Mouse (Mus musculus): Measurements from ENCODE around the gene Tram2.

Tram2 gene

DNA sequence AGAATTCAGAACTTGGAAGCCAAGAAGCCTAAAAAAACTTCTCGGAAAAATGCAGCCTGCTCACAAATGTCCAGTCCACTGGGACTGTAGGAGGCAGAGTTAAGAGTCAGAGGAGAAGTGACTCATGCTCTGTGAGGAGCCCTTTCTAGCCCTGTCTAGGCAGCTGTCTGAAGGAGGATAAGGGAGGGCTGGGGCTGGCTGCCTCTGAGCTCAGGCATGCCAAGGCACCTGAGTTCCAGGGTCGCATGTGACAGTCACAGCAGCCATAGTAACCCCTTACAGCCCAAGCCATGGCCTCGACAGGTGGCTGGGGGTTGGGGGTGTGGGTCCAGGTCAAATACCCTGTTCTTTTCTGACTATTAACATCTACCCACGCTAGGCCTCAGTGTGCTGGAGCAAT is 70.1 kb downstream of the Tram2 start:
- DNase-seq = peak; percentile 44

DNA sequence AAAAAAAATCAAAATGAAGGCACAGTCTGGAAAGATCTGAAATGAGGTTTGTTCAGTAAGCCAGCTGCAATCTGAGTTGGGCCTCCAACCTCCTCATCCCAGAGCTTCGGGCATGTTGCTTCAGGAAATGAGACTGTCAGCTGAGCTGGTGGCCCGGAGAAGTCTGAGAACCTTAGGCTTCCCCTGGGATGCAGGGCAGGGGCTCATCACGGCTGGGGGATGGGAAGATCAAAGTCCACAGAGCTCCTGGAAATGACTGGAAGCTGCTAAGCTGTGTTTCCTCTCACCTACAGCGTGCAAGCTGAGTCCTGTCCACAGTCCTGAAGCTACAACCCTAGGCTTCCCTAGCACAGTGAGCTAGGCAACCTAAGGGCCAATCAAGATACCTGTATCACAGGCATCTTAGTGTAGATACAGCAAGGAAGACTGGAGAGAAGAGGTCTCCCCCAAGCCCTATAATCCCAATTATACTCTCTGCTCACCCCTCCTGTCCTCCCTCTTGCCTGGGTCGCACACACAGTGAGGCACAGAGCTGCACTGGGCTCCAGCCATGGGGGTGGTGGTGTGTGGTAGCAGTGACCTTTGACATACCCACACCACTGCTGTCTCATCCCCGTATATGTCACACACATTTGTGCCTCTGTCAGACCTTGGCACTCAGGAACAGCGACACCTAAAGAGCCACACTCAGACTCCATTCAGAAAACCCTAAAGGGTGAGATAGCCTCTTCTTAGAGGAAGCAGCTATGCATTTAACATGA is 70.9 kb downstream of the Tram2 start:
- no peak for DNase-seq

- no peak for DNase-seq
These were observed 72.3 kb downstream of the Tram2 start for GRCm38 (mm10) chr1:21006775-21007174.

DNA sequence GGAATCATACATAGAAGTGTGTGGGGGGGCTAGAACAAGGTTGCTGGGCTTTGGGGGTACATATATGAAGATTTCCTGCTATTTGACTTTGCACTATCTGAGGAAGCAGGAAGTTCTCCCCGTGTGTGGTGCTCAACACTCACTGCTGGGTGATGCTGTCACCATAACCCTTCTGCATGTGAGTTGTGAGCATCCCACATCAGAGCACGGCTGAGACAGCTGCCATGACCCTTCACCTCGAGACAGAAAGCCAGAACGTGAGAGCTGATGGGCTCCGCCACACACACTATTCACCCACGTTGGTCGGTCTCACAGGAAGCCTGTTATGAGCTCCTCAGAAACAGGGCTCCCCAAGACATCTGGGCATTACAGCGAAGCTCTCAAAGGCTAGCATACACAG is 74.4 kb downstream of the Tram2 start:
- DNase-seq = no peak

- DNase-seq = peak; percentile 58
These were observed 76.5 kb downstream of the Tram2 start for GRCm38 (mm10) chr1:21002246-21003142.

GRCm38 (mm10) chr1:20997881-20998389 is 81.1 kb downstream of the Tram2 start:
- peak; percentile 50 for DNase-seq

DNA sequence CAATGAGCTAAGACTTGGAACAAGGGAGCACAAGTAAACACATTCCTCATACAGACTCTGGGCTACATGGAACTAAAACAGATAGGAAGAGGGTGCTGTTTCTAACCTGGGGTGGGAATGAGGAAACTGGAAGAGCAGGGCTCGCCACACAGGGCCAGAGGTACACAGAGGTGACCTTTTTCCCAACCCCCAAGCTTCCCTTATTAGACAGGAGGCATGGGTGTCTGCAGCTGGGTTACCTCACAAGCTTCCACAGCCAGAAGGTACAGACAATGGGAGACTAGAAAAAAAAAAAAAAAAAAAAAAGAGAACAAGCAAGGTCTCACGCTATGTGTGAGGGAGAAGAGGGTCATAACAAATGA is 81.7 kb downstream of the Tram2 start:
- no peak for DNase-seq

- peak; percentile 33 for DNase-seq
These were observed 82.3 kb downstream of the Tram2 start for GRCm38 (mm10) chr1:20996603-20997327.

DNA sequence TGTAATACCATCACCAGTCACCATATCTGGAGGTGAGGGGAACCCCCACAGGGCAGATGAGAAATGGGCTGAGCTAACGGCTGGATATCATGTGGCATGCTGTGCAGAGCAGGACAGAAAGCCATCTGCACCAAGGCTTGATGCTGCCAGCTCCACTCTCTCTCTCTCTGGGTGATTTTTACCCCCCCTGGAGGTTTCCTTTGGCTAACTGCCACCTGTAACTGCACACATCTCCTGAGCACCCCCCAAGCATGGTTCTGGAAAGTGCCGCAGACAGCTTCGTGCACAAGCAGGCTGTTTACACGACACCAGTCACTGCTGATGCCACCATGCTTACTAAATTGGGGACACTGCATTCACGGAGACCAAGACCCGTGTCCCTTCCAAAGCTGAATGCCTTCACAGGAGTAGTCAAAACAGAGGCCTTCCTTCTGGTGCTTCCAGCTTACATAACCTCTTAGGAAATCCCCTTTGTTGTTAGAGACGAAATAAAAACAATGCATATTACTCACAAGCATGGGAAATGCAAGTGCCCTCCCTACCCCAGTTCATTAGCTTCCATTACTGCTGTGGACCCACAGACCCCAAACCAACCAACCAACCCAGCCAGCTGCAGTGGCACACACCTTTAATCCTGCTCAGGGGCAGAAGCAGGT is 83.6 kb downstream of the Tram2 start:
- peak; percentile 56 for DNase-seq

- DNase-seq = no peak
These were observed 84.7 kb downstream of the Tram2 start for GRCm38 (mm10) chr1:20994338-20994737.

GRCm38 (mm10) chr1:20993690-20994089 is 85.3 kb downstream of the Tram2 start:
- DNase-seq = no peak

- DNase-seq = no peak
These were observed 89.5 kb downstream of the Tram2 start for GRCm38 (mm10) chr1:20989461-20990083.

GRCm38 (mm10) chr1:20986378-20987056 is 92.5 kb downstream of the Tram2 start:
- DNase-seq = no peak

DNA sequence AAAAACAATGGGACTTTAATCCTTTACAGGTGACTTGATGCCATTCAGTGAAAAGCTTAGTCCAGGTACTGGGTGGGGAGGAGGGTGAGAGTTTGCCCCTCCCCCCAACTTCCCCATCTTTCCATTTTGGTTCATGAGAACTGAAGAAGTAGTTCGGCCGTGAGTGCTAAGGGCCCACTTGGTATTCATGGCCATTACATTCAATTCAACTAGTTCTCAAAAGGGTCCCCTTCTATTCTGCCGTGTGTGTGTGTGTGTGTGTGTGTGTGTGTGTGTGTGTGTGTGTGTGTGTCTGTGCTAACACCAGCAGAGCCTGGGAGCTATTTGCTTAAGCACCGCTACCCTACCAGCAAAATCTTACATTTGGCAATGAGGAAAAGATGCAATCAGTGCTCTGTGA is 94.4 kb downstream of the Tram2 start:
- DNase-seq = no peak

DNA sequence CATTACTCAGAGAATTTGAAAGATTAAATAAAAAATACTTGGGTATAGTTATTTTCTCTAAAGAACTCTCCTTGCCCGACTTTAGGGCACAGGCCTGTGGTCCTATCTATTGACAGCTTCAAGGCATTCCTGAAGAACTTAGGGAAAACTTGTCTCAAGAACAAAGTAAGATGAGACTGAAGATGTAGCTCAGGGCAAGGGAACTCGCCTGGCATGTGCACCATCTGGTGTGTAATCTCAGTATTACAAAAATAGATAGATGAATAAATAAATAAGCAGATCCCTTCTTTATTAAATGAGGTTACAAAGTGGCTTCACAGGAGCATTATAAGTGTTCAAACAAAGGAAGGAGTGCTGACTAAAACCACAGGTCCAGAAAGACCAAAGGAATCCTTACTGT is 94.9 kb downstream of the Tram2 start:
- no peak for DNase-seq

DNA sequence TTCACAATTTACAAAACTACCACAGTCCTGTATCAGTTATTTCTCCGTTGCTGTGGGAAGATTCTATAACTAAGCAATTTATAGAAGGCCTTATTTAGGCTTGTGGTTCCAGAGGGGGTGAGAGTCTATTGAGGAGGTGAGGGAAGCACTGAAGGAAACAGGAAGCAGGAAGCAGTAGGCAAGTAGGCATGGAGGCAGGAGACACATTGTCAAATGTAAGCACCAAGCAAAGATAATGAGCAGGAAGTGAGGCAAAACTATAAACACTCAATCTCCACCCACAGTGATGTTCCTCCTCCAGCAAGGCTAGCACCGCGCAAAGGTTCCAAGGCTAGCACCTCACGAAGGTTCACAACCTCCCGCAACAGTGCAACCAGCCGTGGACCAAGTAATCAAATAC is 97.3 kb downstream of the Tram2 start:
- DNase-seq = no peak

DNA sequence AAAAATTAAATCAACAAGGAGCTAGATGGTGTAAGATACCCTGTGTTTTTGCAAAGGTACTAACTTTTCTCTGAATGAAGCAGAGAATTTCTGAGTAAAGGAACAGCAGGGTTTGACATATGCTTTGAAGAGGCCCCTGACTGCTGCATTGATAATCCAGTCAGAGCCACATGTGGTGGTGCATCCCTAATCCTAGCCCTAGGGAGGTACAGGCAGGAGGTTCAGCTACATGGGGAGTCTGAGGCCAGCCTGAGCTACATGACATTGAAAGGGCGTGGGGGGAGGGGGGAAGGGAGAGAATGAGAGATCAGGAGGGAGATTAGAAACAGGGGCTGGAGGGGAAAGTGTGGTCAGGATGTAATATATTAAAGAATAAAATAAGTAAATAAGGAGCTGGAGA is 98.5 kb downstream of the Tram2 start:
- no peak for DNase-seq

GRCm38 (mm10) chr1:20974341-20975135 is 104.5 kb downstream of the Tram2 start:
- peak; percentile 29 for DNase-seq

DNA sequence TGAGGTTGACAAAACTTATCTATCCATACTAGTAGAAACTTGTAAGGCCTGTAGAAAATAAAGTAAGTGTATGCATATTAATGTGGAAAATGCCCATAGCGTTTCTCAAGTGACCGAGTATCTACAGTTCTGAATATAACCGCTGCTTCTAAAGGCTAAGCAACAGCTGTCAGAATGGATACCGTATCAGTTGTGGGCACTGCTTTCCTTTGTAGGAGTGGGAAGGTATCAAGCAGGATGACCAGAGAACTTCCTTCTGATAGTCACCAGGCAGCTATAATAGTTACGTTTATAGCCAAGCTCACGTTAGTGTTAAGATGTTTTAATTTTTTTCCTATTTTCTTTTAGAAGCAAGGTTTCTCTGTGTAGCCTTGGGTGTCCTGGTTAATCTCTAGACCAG is 105.6 kb downstream of the Tram2 start:
- DNase-seq = no peak

GRCm38 (mm10) chr1:20969642-20970041 is 109.4 kb downstream of the Tram2 start:
- DNase-seq = no peak

- no peak for DNase-seq
These were observed 124.2 kb downstream of the Tram2 start for GRCm38 (mm10) chr1:20954876-20955275.
